Mouse (Mus musculus) cerebellum, adult 2 months (tissue): Measurements from ENCODE around the gene Lysmd3. TPM values are rescaled to one million over a fixed set of nuclear protein-coding genes. Genes with fewer than 3 reads are reported as not detected.
A peak's percentile ranks its signal among the peaks of the same experiment; 100 is the strongest.
"Not testable (repeated sequence)": the region's sequence is repeated elsewhere in the genome, so short reads cannot be mapped to it uniquely, and the experiment has no call there.

Experiments used
- DNase-seq, 2 experiments: peaks; one replicate each; pipeline ENCODE4 v3.0.0; 2021
- H3K27ac ChIP-seq: fragments of 200-500 bp; 2 replicates; pipeline ENCODE4 v1.5.1; 2012; ENCODE audit warnings: low read length, control low read depth, inconsistent platforms; ENCODE audit not compliant: insufficient read depth
- H3K27me3 ChIP-seq: fragments of 200-500 bp; 2 replicates; pipeline ENCODE4 v1.6.1; 2012; ENCODE audit warnings: inconsistent platforms, mild to moderate bottlenecking, low read length, moderate library complexity; ENCODE audit not compliant: control insufficient read depth, insufficient read depth
- H3K4me1 ChIP-seq: fragments of 200-500 bp; 2 replicates; pipeline ENCODE4 v1.6.1; 2011; ENCODE audit warnings: low read length; ENCODE audit not compliant: control insufficient read depth, insufficient read depth
- H3K4me3 ChIP-seq: fragments of 200-500 bp; replicated peaks from 2 replicates; pipeline ENCODE3; 2011; ENCODE audit warnings: mild to moderate bottlenecking, low read depth, low read length, control low read depth; ENCODE audit not compliant: insufficient read depth
- CTCF ChIP-seq: fragments of 200-500 bp; IDR thresholded peaks from 2 replicates; pipeline ENCODE4 v1.5.1; 2011; ENCODE audit warnings: low read depth, mild to moderate bottlenecking, control low read depth, low read length, moderate library complexity, borderline replicate concordance; ENCODE audit not compliant: insufficient read depth
- POLR2A ChIP-seq: fragments of 200-500 bp; IDR thresholded peaks from 2 replicates; pipeline ENCODE4 v1.6.1; 2011; ENCODE audit warnings: low read length, control low read depth, borderline replicate concordance; ENCODE audit not compliant: insufficient read depth
- WGBS: fragments of 180-500 bp; shearing (Covaris S2); methylation state at CpG from one replicate; pipeline ENCODE4 v1.1.7; 2018; 5-methylcytosine and 5-hydroxymethylcytosine counted together
- polyA plus RNA-seq: library from polyadenylated mRNA; depleted of rRNA; stranded (reverse); fragments of >200 nt; gene quantifications from 2 replicates; pipeline ENCODE4 v1.2.3, GENCODE M21; 2012

Gene Lysmd3
- polyA plus RNA-seq, 1 experiment: 10.9 TPM

- Histone ChIP-seq H3K4me3 (no peak overlapping the region), H3K4me1 (no peaks in the 10 kb centered on the region), H3K27me3 (no peaks in the 10 kb centered on the region), H3K27ac (no peak overlapping the region)
- whole genome bisulfite sequencing: 55% methylated on average over 6 of the region's 6 CpGs
- DNase-seq: no peak
- TF ChIP-seq CTCF: no peak
- TF ChIP-seq POLR2A: no peak
Observed at GRCm38 (mm10) chr13:81640881-81641280, 16.6 kb upstream of the Lysmd3 start.

GRCm38 (mm10) chr13:81641289-81642045 is 16.0 kb upstream of the Lysmd3 start:
- no peak overlapping the region for H3K27ac ChIP-seq
- no peaks in the 10 kb centered on the region for H3K27me3 ChIP-seq
- TF ChIP-seq CTCF (peak; percentile 53; the same call in 1 of the 2 replicates), POLR2A (no peak)
- WGBS: 3% methylated on average over 8 of the region's 8 CpGs
- H3K4me1 ChIP-seq: no peaks in the 10 kb centered on the region
- peak; percentile 41 to 42 for DNase-seq
- H3K4me3 ChIP-seq: no peak overlapping the region

GRCm38 (mm10) chr13:81642491-81643149 is 14.8 kb upstream of the Lysmd3 start:
- no peak for TF ChIP-seq POLR2A
- no peak for TF ChIP-seq CTCF
- Histone ChIP-seq H3K4me3 (no peak overlapping the region), H3K27me3 (no peaks in the 10 kb centered on the region), H3K4me1 (no peaks in the 10 kb centered on the region), H3K27ac (no peak overlapping the region)
- DNase-seq: no peak
- 57% methylated on average over 7 of the region's 7 CpGs for WGBS

- no peaks in the 10 kb centered on the region for H3K27me3 ChIP-seq
- DNase-seq: no peak
- no peaks in the 10 kb centered on the region for H3K4me1 ChIP-seq
- no peak overlapping the region for H3K4me3 ChIP-seq
- no peak for TF ChIP-seq CTCF
- no peak for TF ChIP-seq POLR2A
- 89% methylated on average over 11 of the region's 11 CpGs for WGBS
- H3K27ac ChIP-seq: no peak overlapping the region
Observed at GRCm38 (mm10) chr13:81644047-81644565, 13.4 kb upstream of the Lysmd3 start.

- no peak overlapping the region for H3K27ac ChIP-seq
- H3K4me3 ChIP-seq: no peak overlapping the region
- H3K4me1 ChIP-seq: no peaks in the 10 kb centered on the region
- TF ChIP-seq POLR2A: no peak
- TF ChIP-seq CTCF: no peak
- WGBS: 87% methylated on average over 6 of the region's 6 CpGs
- no peak for DNase-seq
- no peaks in the 10 kb centered on the region for H3K27me3 ChIP-seq
Observed at GRCm38 (mm10) chr13:81646348-81646747, 11.1 kb upstream of the Lysmd3 start.

- H3K27ac ChIP-seq, H3K4me3 ChIP-seq, H3K27me3 ChIP-seq, H3K4me1 ChIP-seq, DNase-seq: not testable (repeated sequence)
- 86% methylated on average over 5 of the region's 6 CpGs for WGBS
Observed at GRCm38 (mm10) chr13:81650382-81650781, 7.1 kb upstream of the Lysmd3 start.

GRCm38 (mm10) chr13:81656091-81656850 is 1.2 kb upstream of the Lysmd3 start:
- H3K4me3 ChIP-seq: no peak overlapping the region
- WGBS: 41% methylated on average over 14 of the region's 14 CpGs

More at GRCm38 (mm10) chr13:81656091-81656850, 1.2 kb upstream of the Lysmd3 start:
- H3K4me1 ChIP-seq: peaks cover 8% of the 10 kb centered on the region; the same call in 1 of the 2 replicates
- TF ChIP-seq POLR2A (no peak), CTCF (no peak)
- H3K27me3 ChIP-seq: no peaks in the 10 kb centered on the region
- no peak overlapping the region for H3K27ac ChIP-seq
- peak in 1 of 2 experiments; percentile 21 for DNase-seq
